Mouse (Mus musculus) ovary, postnatal 10 days (tissue): Measurements from ENCODE around the gene Adamts5.

ENCODE experiments used
- DNase-seq: peaks from one replicate; pipeline ENCODE4 v3.0.0; 2022; ENCODE audit warnings: low spot score

Adamts5 gene

GRCm38 (mm10) chr16:85822330-85822916 is 79.2 kb downstream of the Adamts5 start:
- DNase-seq: no peak

- no peak for DNase-seq
Measured at GRCm38 (mm10) chr16:85819808-85820458, 81.7 kb downstream of the Adamts5 start.

- DNase-seq: no peak
Measured at GRCm38 (mm10) chr16:85814116-85814515, 87.5 kb downstream of the Adamts5 start.

- DNase-seq: no peak
Measured at GRCm38 (mm10) chr16:85807626-85808025, 94.0 kb downstream of the Adamts5 start.

- no peak for DNase-seq
Measured at GRCm38 (mm10) chr16:85807072-85807471, 94.6 kb downstream of the Adamts5 start.
